Mouse (Mus musculus) urinary bladder, postnatal 25 days (tissue): ENCODE results near the gene Scamp4.
"Not testable (repeated sequence)": the region's sequence is repeated elsewhere in the genome, so short reads cannot be mapped to it uniquely, and the experiment has no call there.

Experiments
- DNase-seq: peaks from one replicate; pipeline ENCODE4 v3.0.0; 2022; ENCODE audit warnings: low spot score

The Scamp4 gene

GRCm38 (mm10) chr10:80578131-80578750 is 24.4 kb upstream of the Scamp4 start:
- DNase-seq = peak; percentile 79

DNA sequence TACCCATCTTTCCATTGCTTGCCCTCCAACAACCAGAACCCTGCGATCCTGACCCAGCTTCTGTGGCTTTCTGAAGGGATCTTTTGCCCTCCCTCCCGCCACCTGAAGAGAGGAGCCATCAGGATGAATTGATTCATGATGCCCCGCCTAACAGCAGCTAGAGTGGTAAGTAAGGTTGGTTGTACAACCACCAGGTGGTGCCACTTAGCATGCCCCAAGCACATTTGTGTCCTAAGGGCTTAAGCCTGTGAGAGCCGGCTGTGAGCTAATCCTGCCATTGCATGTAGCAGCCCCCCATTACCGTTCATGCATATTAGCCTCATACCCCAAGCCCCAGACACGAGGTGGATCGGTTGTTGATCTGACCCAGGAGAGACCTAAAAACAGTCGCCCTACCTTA is 23.8 kb upstream of the Scamp4 start:
- peak; percentile 51 for DNase-seq

- no peak for DNase-seq
Measured at GRCm38 (mm10) chr10:80583047-80583446, 19.6 kb upstream of the Scamp4 start.

GRCm38 (mm10) chr10:80584045-80584488 is 18.6 kb upstream of the Scamp4 start:
- no peak for DNase-seq

GRCm38 (mm10) chr10:80584642-80585552 is 17.8 kb upstream of the Scamp4 start:
- DNase-seq = no peak

GRCm38 (mm10) chr10:80585581-80585980 is 17.1 kb upstream of the Scamp4 start:
- DNase-seq = no peak

DNA sequence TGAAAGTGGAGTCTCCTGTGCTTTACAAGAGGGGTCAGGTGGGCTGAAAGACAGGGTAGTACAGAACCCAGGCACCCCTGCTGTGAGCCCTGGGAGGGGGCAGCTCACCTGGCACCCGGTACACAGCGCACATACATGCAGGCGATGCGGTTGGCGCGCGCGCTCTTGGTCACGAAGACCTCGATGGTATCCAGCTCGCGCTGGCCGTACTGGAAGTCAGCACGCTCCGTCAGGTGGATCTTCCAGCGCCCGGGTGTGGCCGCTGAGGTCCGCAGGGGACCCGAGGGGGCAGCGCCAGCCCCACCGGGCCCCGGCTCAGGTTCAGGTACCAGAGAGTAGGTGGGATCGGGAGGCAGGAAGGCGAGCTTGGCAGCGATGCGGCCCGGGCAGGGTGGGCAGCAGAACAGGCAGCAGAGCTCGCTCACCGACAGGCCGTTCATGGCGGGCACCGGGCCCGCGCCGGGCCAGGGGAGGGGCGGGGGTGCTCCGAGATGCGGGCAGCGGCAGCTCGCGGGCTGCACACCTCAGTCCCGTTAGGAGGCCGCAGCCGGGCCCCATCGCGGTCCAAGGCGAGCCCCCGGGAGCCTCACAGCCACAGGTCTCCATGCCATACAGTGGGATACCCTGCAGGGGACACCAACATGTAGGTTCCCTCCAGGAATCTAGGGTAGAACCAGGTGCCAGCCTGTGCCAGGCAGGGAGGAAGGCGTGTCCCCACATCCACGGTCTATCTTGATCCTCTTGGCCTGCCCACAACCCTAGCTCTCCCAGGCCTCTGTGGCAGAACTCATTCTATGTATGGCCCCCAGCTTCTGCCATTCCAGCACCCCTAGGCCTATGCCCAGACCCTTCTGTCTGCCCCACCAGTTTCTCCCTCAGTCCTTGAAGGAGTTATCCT is 16.0 kb upstream of the Scamp4 start:
- DNase-seq = no peak

DNA sequence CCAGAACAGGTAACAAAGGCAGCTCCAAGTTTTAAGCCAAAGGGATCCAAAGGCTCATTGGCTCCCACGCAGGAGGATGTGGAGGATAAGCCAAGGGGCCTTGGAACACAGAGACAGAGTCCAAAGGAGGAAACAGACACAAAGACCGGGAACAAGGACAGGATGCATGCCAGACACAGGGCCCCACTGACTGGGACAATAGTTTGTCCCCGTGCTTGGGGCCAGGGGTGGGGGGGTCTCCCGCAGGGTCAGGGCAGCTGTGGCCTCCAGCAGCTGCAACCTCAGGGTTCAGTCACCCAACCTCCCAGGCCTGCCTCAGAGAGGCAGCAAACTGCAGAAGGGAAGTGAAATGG is 15.4 kb upstream of the Scamp4 start:
- no peak for DNase-seq

- no peak for DNase-seq
Measured at GRCm38 (mm10) chr10:80589127-80589878, 13.4 kb upstream of the Scamp4 start.

- peak; percentile 89 for DNase-seq
Measured at GRCm38 (mm10) chr10:80589879-80590854, 12.5 kb upstream of the Scamp4 start, which contains the start of gene Abhd17a. Abhd17a (minus strand) TSS chr10:80590341.

DNA sequence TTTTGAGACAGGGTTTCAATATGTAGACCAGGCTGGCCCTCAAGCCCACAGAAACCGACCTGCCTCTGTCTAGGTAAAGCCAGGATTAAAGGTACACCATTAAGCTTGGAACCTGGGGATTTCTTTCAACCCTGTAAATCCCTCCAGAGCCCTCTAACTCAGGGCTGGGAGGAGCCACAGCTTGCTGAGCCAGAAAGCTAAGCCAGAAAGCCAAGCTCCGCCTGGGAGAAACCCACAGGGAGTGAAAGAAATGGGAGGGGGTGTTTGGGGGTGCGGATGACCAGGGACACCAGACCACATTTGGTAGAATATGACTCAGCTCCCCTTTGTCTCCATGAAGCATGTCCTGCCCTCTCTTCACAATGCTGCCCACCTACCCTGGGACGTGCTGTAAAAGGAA is 6.4 kb upstream of the Scamp4 start:
- DNase-seq = no peak

GRCm38 (mm10) chr10:80603364-80603763 is 692 bp downstream of the Scamp4 start:
- DNase-seq = no peak

DNA sequence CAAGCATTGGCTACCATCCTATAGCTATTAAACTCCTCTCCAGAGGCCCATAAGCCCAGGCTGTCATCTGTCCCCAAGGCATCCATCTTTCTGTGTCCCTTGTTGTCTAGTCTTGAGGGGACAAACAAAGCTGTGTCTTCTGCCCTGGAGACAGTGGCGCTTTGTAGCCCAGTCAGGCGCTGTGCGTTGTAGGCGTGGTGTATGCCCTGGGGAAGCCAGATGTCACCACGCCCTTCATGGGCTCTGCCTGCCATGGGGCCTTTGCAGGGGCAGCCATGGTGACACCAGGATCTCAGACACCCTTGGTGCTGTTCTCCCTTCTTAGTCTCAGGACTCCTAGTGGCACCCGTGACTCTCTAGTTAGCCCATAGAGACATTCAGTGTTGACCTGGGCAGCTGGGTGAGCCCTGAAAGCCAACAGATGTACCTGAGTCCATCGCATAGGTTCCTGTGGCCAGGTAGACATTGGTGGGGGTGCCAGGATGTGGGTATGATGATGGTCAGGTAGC is 1.4 kb downstream of the Scamp4 start:
- DNase-seq = no peak

GRCm38 (mm10) chr10:80604988-80605387 is 2.3 kb downstream of the Scamp4 start:
- no peak for DNase-seq

GRCm38 (mm10) chr10:80605721-80606120 is 3.0 kb downstream of the Scamp4 start, which contains the start of gene Gm49322:
Gm49322 (plus strand) TSS chr10:80606021.
- not testable (repeated sequence) for DNase-seq

DNA sequence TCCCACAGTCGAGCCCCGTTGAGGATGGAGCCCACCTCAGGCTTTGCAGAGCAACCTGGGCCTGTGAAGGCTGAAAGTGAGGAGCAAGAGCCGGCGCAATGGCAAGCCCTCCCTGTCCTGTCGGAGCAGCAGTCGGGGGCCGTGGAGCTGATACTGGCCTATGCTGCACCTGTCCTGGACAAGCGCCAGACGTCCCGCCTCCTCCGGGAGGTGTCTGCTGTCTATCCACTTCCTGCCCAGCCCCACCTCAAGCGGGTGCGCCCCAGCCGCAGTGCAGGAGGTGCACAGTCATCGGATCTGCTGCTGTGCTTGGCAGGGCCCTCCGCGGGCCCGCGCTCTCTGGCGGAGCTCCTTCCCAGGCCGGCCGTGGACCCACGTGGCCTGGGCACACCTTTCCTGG is 3.6 kb downstream of the Scamp4 start:
- no peak for DNase-seq

GRCm38 (mm10) chr10:80606737-80607350 is 4.2 kb downstream of the Scamp4 start:
- DNase-seq = no peak

DNA sequence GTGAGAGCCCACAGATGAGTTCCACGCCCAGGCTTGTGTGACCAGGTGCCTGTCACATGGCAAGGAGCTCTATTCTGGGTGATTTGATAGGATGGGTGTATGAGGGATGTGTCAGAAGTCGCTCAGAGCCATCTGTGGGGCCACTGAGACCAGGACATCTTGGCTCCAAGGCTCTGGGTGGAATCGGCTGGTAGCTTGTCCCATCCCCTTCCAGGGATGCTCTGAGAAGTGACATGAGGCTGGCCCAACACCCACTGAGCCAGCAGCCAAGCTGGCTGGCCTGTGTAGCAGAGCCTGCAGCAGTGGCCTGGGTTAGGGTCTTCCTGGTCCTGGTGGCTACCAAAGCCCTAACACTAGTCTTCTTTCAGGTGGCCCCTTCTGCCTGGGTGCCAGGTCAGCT is 5.8 kb downstream of the Scamp4 start:
- no peak for DNase-seq

GRCm38 (mm10) chr10:80609269-80609924 is 6.7 kb downstream of the Scamp4 start:
- no peak for DNase-seq
